Comparison of ENCODE assay signal across 9 mouse cellular contexts in the genomic region with DNA sequence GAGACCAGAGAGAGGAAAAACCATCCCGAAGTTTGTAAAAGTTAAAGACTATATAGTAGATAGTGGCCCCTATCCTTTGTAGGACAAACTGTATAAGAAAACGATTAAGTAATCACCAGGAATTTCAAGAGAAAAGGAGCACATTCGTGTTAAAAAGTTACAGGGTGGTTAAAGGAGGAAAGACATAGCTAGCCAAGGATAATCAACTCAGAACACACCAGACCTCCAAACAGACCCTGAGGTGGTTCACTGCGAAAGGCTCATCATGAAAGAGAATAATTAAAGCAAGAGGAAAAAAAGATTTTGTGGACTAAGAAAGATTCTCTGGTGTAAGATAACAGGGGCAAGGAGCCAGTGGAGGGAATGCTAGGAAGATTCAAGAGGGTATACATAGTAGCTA. TPM values are rescaled to one million over a fixed set of nuclear protein-coding genes. Genes with fewer than 3 reads are reported as not detected.
DNase-seq lines count a peak whose midpoint lies in the region; ATAC-seq and TF ChIP-seq lines count a peak whose summit lies in the region.
"Had no signal": no experiment of that assay in that cellular context is flagged by ENCODE, and none has a peak within 500 bp of the region (broad histone marks: within the 10 kb centered on the region; RNA-seq: fewer than 3 reads in every experiment).

No protein-coding gene starts in this region.

- H3K27me3 ChIP-seq in heart, embryonic 15.5 days = no peaks in the 10 kb centered on the region
- no peaks in the 10 kb centered on the region for H3K27me3 ChIP-seq in G1E (ENCODE audit: insufficient read depth, low read length)
- H3K27me3 ChIP-seq in hindbrain, embryonic 10.5 days (ENCODE audit: insufficient read depth, poor library complexity, severe bottlenecking) = no peaks in the 10 kb centered on the region
- no peaks in the 10 kb centered on the region for H3K27me3 ChIP-seq in midbrain, embryonic 10.5 days (ENCODE audit: low read depth, poor library complexity, severe bottlenecking)

- peak overlapping the region; percentile 54 for H3K9ac ChIP-seq in heart, embryonic 15.5 days

- no peak for TF ChIP-seq CTCF in G1E (IDR thresholded peaks at IDR 0.05; ENCODE audit: low read depth, low read length)

- peaks cover 10% of the 10 kb centered on the region; the same call in 1 of the 2 replicates for H3K36me3 ChIP-seq in heart, embryonic 15.5 days
- H3K36me3 ChIP-seq in G1E (replicated peaks) = peaks cover 44% of the 10 kb centered on the region
- H3K36me3 ChIP-seq in hindbrain, embryonic 10.5 days = peaks cover 30% of the 10 kb centered on the region
- H3K36me3 ChIP-seq in midbrain, embryonic 10.5 days = peaks cover 28% of the 10 kb centered on the region

- peaks cover 19% of the 10 kb centered on the region for H3K4me1 ChIP-seq in heart, embryonic 15.5 days (replicated peaks)
- H3K4me1 ChIP-seq in G1E (ENCODE audit: insufficient read depth, low read depth, low read length) = peaks cover 22% of the 10 kb centered on the region
- peaks cover 15% of the 10 kb centered on the region for H3K4me1 ChIP-seq in hindbrain, embryonic 10.5 days (replicated peaks)
- peaks cover 15% of the 10 kb centered on the region for H3K4me1 ChIP-seq in midbrain, embryonic 10.5 days

- peak overlapping the region; percentile 72 for H3K4me2 ChIP-seq in heart, embryonic 15.5 days

- peak overlapping the region; percentile 56 for H3K27ac ChIP-seq in heart, embryonic 15.5 days
- H3K27ac ChIP-seq in hindbrain, embryonic 10.5 days = peak overlapping the region; percentile 60
- peak overlapping the region; percentile 80 for H3K27ac ChIP-seq in midbrain, embryonic 10.5 days (replicated peaks)

- ATAC-seq in heart, embryonic 15.5 days (replicated peaks; ENCODE audit: insufficient number of reproducible peaks, insufficient read depth, low FRiP score, low read depth) = no peak
- no peak for ATAC-seq in G1E (ENCODE audit: extremely low read depth, insufficient number of reproducible peaks, low FRiP score, poor library complexity, severe bottlenecking)

- no peak for DNase-seq in heart, adult 18-20 months
- no peak for DNase-seq in G1E (ENCODE audit: low spot score)
- DNase-seq in hindbrain, embryonic 10.5 days (ENCODE audit: low spot score) = no peak
- no peak for DNase-seq in midbrain, embryonic 10.5 days (ENCODE audit: low spot score)
- DNase-seq in left cerebral cortex, adult 8-10 months (ENCODE audit: low spot score in 2 of 2) = no peak
- DNase-seq in ovary, postnatal 10 days (ENCODE audit: low spot score) = no peak
- no peak for DNase-seq in adrenal gland, postnatal 25 days
- DNase-seq: embryo, embryonic 11 days had no signal

- peak overlapping the region; percentile 70 for H3K4me3 ChIP-seq in heart, embryonic 15.5 days
- peak overlapping the region; percentile 71 for H3K4me3 ChIP-seq in G1E (ENCODE audit: low read depth, low read length)
- H3K4me3 ChIP-seq in hindbrain, embryonic 10.5 days = peak overlapping the region; percentile 64
- peak overlapping the region; percentile 67 for H3K4me3 ChIP-seq in midbrain, embryonic 10.5 days

- 55% methylated on average over 4 of the region's 4 CpGs for WGBS in heart, embryonic 15.5 days
- 77% methylated on average over 4 of the region's 4 CpGs for WGBS in hindbrain, embryonic 10.5 days
- WGBS in midbrain, embryonic 10.5 days = 72% methylated on average over 4 of the region's 4 CpGs

- no peaks in the 10 kb centered on the region for H3K9me3 ChIP-seq in heart, embryonic 15.5 days (replicated peaks)
- no peaks in the 10 kb centered on the region for H3K9me3 ChIP-seq in G1E (replicated peaks)
- H3K9me3 ChIP-seq in hindbrain, embryonic 10.5 days = no peaks in the 10 kb centered on the region
- no peaks in the 10 kb centered on the region for H3K9me3 ChIP-seq in midbrain, embryonic 10.5 days (replicated peaks)

RNA-seq across cellular contexts. Expression of a gene that starts 26.0 kb away (rescaled TPM):
- polyA plus RNA-seq in heart, embryonic 15.5 days (2015; fragmentation: Nextera tagmentation; extraction: Ambion mirVana) = 0.26 and 0.51 TPM in 2 replicates
- 10 to 100 TPM; 15.7 to 17.2 TPM for total RNA-seq in heart, adult 18-20 months (2021)
- total RNA-seq in G1E (2014; fragmentation: Nextera tagmentation) = not detected in 2 replicates
- 0.12 TPM in 1 of 2 replicates, not detected in the other for total RNA-seq in G1E (2017)
- not detected in 2 replicates for polyA plus RNA-seq in G1E (2012)
- polyA plus RNA-seq in hindbrain, embryonic 10.5 days (2016; fragmentation: Nextera tagmentation; extraction: Ambion mirVana) = 0.34 TPM in 1 of 2 replicates, not detected in the other
- 0.10 and 0.12 TPM in 2 replicates for polyA plus RNA-seq in midbrain, embryonic 10.5 days (2016; fragmentation: Nextera tagmentation; extraction: Ambion mirVana)
- total RNA-seq in left cerebral cortex, adult 8-10 months (2022) = 1 to 10 TPM; 6.8 to 8.9 (median 7.4) TPM
- 4.1 and 6.6 TPM in 2 replicates for total RNA-seq in adrenal gland, postnatal 25 days (2021)
